ENCODE assay signal across 7 mouse cellular contexts in the genomic region with DNA sequence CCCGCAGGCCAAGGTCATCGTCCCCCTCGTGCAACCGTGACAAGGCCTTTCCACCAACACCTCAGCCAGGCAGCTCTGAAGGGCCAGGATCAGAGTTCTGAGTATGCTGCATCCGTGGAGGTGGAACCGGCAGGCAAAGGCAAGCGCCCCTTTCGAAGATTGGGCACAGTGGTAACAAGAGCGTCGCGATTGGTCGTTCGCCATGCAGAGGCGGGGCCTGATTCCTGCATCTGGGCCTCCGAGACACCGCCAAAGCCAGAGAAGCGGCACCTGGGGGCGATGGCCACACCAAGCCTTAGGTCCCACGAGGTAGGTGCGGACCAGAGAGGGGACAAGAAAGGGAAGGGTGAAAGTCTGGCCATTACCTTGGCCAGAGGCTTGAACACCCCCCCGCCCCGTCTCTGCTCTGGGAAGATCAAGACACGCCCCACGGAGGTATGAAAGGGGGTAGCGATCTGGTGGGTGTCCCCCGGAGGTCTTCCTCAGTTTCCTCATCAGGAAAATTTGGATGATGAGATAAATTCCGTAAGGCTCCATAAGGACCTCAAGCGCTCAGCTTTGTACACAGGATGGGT. TPM values are rescaled to one million over a fixed set of nuclear protein-coding genes. Genes with fewer than 3 reads are reported as not detected.
DNase-seq lines count a peak whose midpoint lies in the region; TF ChIP-seq lines count a peak whose summit lies in the region.

Gene 9430097D07Rik (minus strand): TSS at position 99 of the 575 bp plus-strand sequence.

- H3K36me3 ChIP-seq in myocyte (ENCODE audit: control insufficient read depth, insufficient read depth) = no peaks in the 10 kb centered on the region

- H3K4me3 ChIP-seq in myocyte = no peak within 1 kb of the TSS

- peak within 1 kb of the TSS; percentile 4 for H3K4me2 ChIP-seq in myocyte (ENCODE audit: low read depth)

- intact Hi-C loops in left cerebral cortex, postnatal 14 days (cut with DNase I) = no loop called here

- H3K79me2 ChIP-seq in myocyte (ENCODE audit: control insufficient read depth, insufficient read depth) = peaks cover 21% of the 10 kb centered on the region

- no peak within 1 kb of the TSS for H3ac ChIP-seq in myocyte (ENCODE audit: control insufficient read depth, insufficient read length)

- TF ChIP-seq POLR2A in myocyte (IDR thresholded peaks at IDR 0.05; ENCODE audit: insufficient read length, low read depth) = no peak

- H3K27me3 ChIP-seq in myocyte (ENCODE audit: control insufficient read depth, insufficient read depth, insufficient read length) = no peaks in the 10 kb centered on the region

- peak; percentile 54 to 75 for DNase-seq in spleen, postnatal 4 days (ENCODE audit: low spot score in 2 of 2)
- DNase-seq in spleen, adult 12 weeks (ENCODE audit: low spot score) = no peak
- peak; percentile 78 to 79 for DNase-seq in cerebellum, postnatal 36 days
- DNase-seq in frontal cortex, postnatal 14 days (ENCODE audit: low spot score in 2 of 2) = peak; percentile 60 to 71
- peak; percentile 77 to 86 for DNase-seq in left cerebral cortex, postnatal 14 days (ENCODE audit: low spot score in 2 of 2)
- DNase-seq in thymus, postnatal 36 days = peak; percentile 48 to 67

TF ChIP-seq in myocyte, 11 proteins besides CTCF, POLR2A, EP300 and RAD21:
- TF ChIP-seq SRF (IDR thresholded peaks at IDR 0.05; ENCODE audit: control insufficient read depth, insufficient read length, low read depth) (no peak), CEBPB (IDR thresholded peaks at IDR 0.05; ENCODE audit: insufficient read depth, poor library complexity, severe bottlenecking) (no peak), USF1 (IDR thresholded peaks at IDR 0.05; ENCODE audit: low read depth) (no peak), REST (IDR thresholded peaks at IDR 0.05; ENCODE audit: insufficient read depth, insufficient read length) (no peak), POLR2AphosphoS2 (IDR thresholded peaks at IDR 0.05; ENCODE audit: insufficient read length, low read depth) (no peak), TCF12 (IDR thresholded peaks at IDR 0.05; ENCODE audit: insufficient read depth, poor library complexity, severe bottlenecking) (no peak), TCF3 (IDR thresholded peaks at IDR 0.05; ENCODE audit: insufficient read length, low read depth) (no peak), MYOD1 (IDR thresholded peaks at IDR 0.05; ENCODE audit: control insufficient read depth in 1 of 3, insufficient read length in 2 of 3, low read depth in 2 of 3) (no peak), E2F4 (IDR thresholded peaks at IDR 0.05; ENCODE audit: insufficient read depth) (no peak), MAX (IDR thresholded peaks at IDR 0.05; ENCODE audit: low read depth) (no peak), MYOG (IDR thresholded peaks at IDR 0.05; ENCODE audit: control insufficient read depth in 1 of 3, insufficient read depth in 1 of 3, insufficient read length in 2 of 3, low read depth in 2 of 3) (no peak)

RNA-seq across cellular contexts. Expression of gene 9430097D07Rik, which starts in this region (rescaled TPM):
- 1 to 10 TPM in 1 of 2 experiments, under 1 TPM in 1; 0.86 to 1.1 TPM for total RNA-seq in left cerebral cortex, postnatal 14 days (2021)
- 0.04 TPM for polyA plus RNA-seq in myocyte (2012; fragmentation: generic; extraction: Trizol)
